ENCODE assay signal across 8 mouse cellular contexts in the genomic region with DNA sequence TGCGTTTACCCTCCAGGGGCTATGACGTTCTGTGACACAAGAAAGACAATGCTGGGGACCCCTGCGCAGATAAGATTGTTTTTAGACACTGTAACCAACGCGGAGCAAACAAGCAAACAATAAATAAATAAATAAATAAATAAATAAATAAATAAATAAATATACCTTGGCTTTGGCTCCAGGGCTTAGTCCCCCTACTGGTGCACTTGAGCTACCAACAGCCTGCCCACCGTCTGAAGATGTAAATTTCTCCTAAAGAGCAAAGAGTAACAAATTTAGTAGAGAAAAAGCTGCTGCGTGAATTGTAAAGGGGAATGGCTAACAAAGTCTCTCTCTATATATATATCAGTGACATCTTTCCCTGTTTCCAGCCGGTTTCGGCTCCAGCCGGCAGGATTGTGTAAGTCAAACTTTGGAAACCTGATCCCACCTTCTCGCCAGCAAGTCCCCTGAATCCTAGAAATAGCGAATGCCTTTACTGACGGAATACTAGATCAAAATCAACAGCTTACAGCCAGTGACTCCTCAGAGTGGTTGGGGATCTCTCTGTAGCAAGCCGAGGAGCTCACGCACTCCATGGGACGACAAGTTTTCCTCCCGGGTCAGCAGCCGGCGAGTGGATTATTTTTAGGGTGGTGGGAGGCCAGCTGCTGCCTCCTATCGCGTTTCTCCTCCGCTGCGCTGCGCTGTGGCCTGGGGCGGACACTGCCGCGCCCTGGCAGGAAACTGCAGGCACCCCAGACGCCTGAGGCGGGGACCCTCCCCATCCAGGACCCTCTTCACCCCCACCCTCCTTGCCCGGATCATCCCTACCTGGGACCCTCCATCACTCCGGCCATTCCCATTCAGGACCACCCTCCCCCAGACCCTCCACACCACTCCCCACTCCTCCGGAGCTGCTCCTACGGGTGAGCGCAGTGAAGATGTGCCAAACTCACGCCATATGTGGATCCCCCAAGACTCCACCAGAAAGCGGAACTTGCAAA. TPM values are rescaled to one million over a fixed set of nuclear protein-coding genes. Genes with fewer than 3 reads are reported as not detected.
DNase-seq lines count a peak whose midpoint lies in the region; ATAC-seq and TF ChIP-seq lines count a peak whose summit lies in the region.

Abcc9 (minus strand) TSS at position 664 of the 986 bp plus-strand sequence.

- no peak for ATAC-seq in forebrain, embryonic 14.5 days
- peak; percentile 83 for ATAC-seq in limb, embryonic 14.5 days (ENCODE audit: low FRiP score, low read depth)
- peak; percentile 78 for ATAC-seq in neural tube, embryonic 11.5 days (ENCODE audit: insufficient read depth, low FRiP score, low TSS enrichment)
- ATAC-seq in megakaryocyte, adult 5-6 weeks (ENCODE audit: poor library complexity, severe bottlenecking), result no peak
- no peak for ATAC-seq in erythroid progenitor cell, adult 5-6 weeks (replicated peaks; ENCODE audit: low FRiP score, poor library complexity, severe bottlenecking)

- no peaks in the 10 kb centered on the region for H3K4me1 ChIP-seq in forebrain, embryonic 14.5 days (ENCODE audit: control insufficient read depth, insufficient read depth, low read length)
- H3K4me1 ChIP-seq in limb, embryonic 14.5 days (ENCODE audit: control insufficient read depth, insufficient read depth, low read length), result no peaks in the 10 kb centered on the region; the same call in 1 of the 2 replicates
- H3K4me1 ChIP-seq in neural tube, embryonic 11.5 days (ENCODE audit: control insufficient read depth, insufficient read depth, low read length), result no peaks in the 10 kb centered on the region

- H3K27me3 ChIP-seq in forebrain, embryonic 14.5 days (replicated peaks; ENCODE audit: control insufficient read depth, insufficient read depth, low read length), result no peaks in the 10 kb centered on the region; the same call in 1 of the 2 replicates
- H3K27me3 ChIP-seq in limb, embryonic 14.5 days (ENCODE audit: control insufficient read depth, insufficient read depth, low read length), result no peaks in the 10 kb centered on the region
- H3K27me3 ChIP-seq in neural tube, embryonic 11.5 days (ENCODE audit: control insufficient read depth, insufficient read depth, low read length), result no peaks in the 10 kb centered on the region

- no peak for TF ChIP-seq POLR2A in limb, embryonic 14.5 days (IDR thresholded peaks at IDR 0.05; ENCODE audit: borderline replicate concordance, extremely low read depth, insufficient read depth, insufficient read length)

- no peaks in the 10 kb centered on the region for H3K9me3 ChIP-seq in forebrain, embryonic 14.5 days (replicated peaks; ENCODE audit: control insufficient read depth, low read length)
- H3K9me3 ChIP-seq in limb, embryonic 14.5 days (ENCODE audit: control insufficient read depth, low read length), result no peaks in the 10 kb centered on the region
- no peaks in the 10 kb centered on the region for H3K9me3 ChIP-seq in neural tube, embryonic 11.5 days (ENCODE audit: control insufficient read depth, low read length)

- 9% methylated on average over 36 of the region's 36 CpGs for WGBS in forebrain, embryonic 14.5 days
- 8% methylated on average over 36 of the region's 36 CpGs for WGBS in limb, embryonic 14.5 days
- WGBS in neural tube, embryonic 11.5 days, result 8% methylated on average over 36 of the region's 36 CpGs

- DNase-seq in ovary, postnatal 14 days (ENCODE audit: low spot score), result peak; percentile 23
- no peak for DNase-seq in ovary, adult 18-20 months (ENCODE audit: low spot score)
- DNase-seq in forebrain, embryonic 14.5 days (ENCODE audit: low spot score), result peak; percentile 34
- peak; percentile 65 to 71 for DNase-seq in heart, postnatal 14 days
- DNase-seq in limb, embryonic 14.5 days (ENCODE audit: low spot score), result peak; percentile 48
- peak; percentile 52 for DNase-seq in neural tube, embryonic 11.5 days (ENCODE audit: low spot score)

- no peak within 1 kb of the TSS for H3K27ac ChIP-seq in forebrain, embryonic 14.5 days (ENCODE audit: low read depth, low read length)
- no peak within 1 kb of the TSS for H3K27ac ChIP-seq in limb, embryonic 14.5 days (replicated peaks; ENCODE audit: low read depth, low read length)
- H3K27ac ChIP-seq in neural tube, embryonic 11.5 days (ENCODE audit: low read depth, low read length), result no peak within 1 kb of the TSS

- intact Hi-C loops in heart, postnatal 14 days (cut with DNase I), result loop anchor here (2.0 to 5.0 kb wide), 2 partner anchors 33 to 35 kb away; no protein-coding TSS in a partner anchor

- peak within 1 kb of the TSS; percentile 51 for H3K9ac ChIP-seq in forebrain, embryonic 14.5 days (ENCODE audit: low read length)
- peak within 1 kb of the TSS; percentile 37 for H3K9ac ChIP-seq in limb, embryonic 14.5 days (ENCODE audit: low read depth, low read length, severe bottlenecking)
- peak within 1 kb of the TSS; percentile 2; the same call in 1 of the 2 replicates for H3K9ac ChIP-seq in neural tube, embryonic 11.5 days (ENCODE audit: low read length)

- peak within 1 kb of the TSS; percentile 62 for H3K4me2 ChIP-seq in forebrain, embryonic 14.5 days (ENCODE audit: low read length)
- H3K4me2 ChIP-seq in limb, embryonic 14.5 days (replicated peaks; ENCODE audit: low read depth, low read length, severe bottlenecking), result peak within 1 kb of the TSS; percentile 65
- H3K4me2 ChIP-seq in neural tube, embryonic 11.5 days (ENCODE audit: low read depth), result peak within 1 kb of the TSS; percentile 64

- peak within 1 kb of the TSS; percentile 29 for H3K4me3 ChIP-seq in forebrain, embryonic 14.5 days (ENCODE audit: low read depth, low read length)
- peak within 1 kb of the TSS; percentile 36 for H3K4me3 ChIP-seq in limb, embryonic 14.5 days (replicated peaks; ENCODE audit: low read length)
- H3K4me3 ChIP-seq in neural tube, embryonic 11.5 days (ENCODE audit: low read depth, low read length), result peak within 1 kb of the TSS; percentile 19

- no peaks in the 10 kb centered on the region for H3K36me3 ChIP-seq in forebrain, embryonic 14.5 days (ENCODE audit: control insufficient read depth, insufficient read depth, low read length)
- no peaks in the 10 kb centered on the region for H3K36me3 ChIP-seq in limb, embryonic 14.5 days (ENCODE audit: control insufficient read depth, insufficient read depth, low read length)
- H3K36me3 ChIP-seq in neural tube, embryonic 11.5 days (ENCODE audit: control insufficient read depth, insufficient read depth, low read length), result no peaks in the 10 kb centered on the region

RNA-seq across cellular contexts. Expression of gene Abcc9, which starts in this region (rescaled TPM):
- 1.9 and 2.9 TPM in 2 replicates for polyA plus RNA-seq in forebrain, embryonic 14.5 days (2014; fragmentation: Nextera tagmentation; extraction: Ambion mirVana)
- 100 to 1,000 TPM; 223 to 229 TPM for total RNA-seq in heart, postnatal 14 days (2021)
- polyA plus RNA-seq in limb, embryonic 14.5 days (2012; rRNA removed), result 7.1 and 7.3 TPM in 2 replicates
- 2.8 and 4.0 TPM in 2 replicates for polyA plus RNA-seq in limb, embryonic 14.5 days (2014; fragmentation: Nextera tagmentation; extraction: Ambion mirVana)
- polyA plus RNA-seq in neural tube, embryonic 11.5 days (2014; fragmentation: Nextera tagmentation; extraction: Ambion mirVana), result 1.5 and 1.7 TPM in 2 replicates
- not detected in 2 replicates for total RNA-seq in megakaryocyte, adult 5-6 weeks (2015)
- total RNA-seq in megakaryocyte, adult 5-6 weeks (2017), result 0.11 TPM in 1 of 2 replicates, not detected in the other
- 0.36 TPM in 1 of 2 replicates, not detected in the other for total RNA-seq in erythroid progenitor cell, adult 5-6 weeks (2015; ENCODE audit: low replicate concordance)
- 0.26 TPM in 1 of 2 replicates, not detected in the other for total RNA-seq in erythroid progenitor cell, adult 5-6 weeks (2017; ENCODE audit: low replicate concordance)

Comparison
In these comparisons a context has a peak if more than half of its experiments do, and no peak if none do; other contexts are left out.
1. RNA of gene Abcc9 (total RNA-seq): 223 to 229 TPM in heart, postnatal 14 days; 0.11 TPM in megakaryocyte, adult 5-6 weeks and 0.26 to 0.36 TPM in erythroid progenitor cell, adult 5-6 weeks; every median in the first group is over 100 times any median in the second.
2. ATAC-seq: peak in limb, embryonic 14.5 days (single experiment) and neural tube, embryonic 11.5 days (single experiment); none in forebrain, embryonic 14.5 days (single experiment), megakaryocyte, adult 5-6 weeks (single experiment) and erythroid progenitor cell, adult 5-6 weeks (single experiment).
3. Peak in every context shown above with its lines, with median percentiles within 50 percentile points of each other: H3K4me2 ChIP-seq, H3K4me3 ChIP-seq and H3K9ac ChIP-seq.